Mouse (Mus musculus) hindbrain, embryonic 14.5 days (tissue): ENCODE measurements around the gene Grin2a. TPM values are rescaled to one million over a fixed set of nuclear protein-coding genes. Genes with fewer than 3 reads are reported as not detected.
A peak's percentile ranks its signal among the peaks of the same experiment; 100 is the strongest.

Source experiments
- ATAC-seq: fragments of 200-750 bp; cut with Nextera tagmentation; 2 replicates; pipeline ENCODE4 v1.8.0; 2017; ENCODE audit warnings: moderate number of reproducible peaks, mild to moderate bottlenecking, moderate TSS enrichment, moderate library complexity; ENCODE audit not compliant: low FRiP score
- DNase-seq: peaks from one replicate; pipeline ENCODE4 v3.0.0-alpha.2; 2015; ENCODE audit warnings: low spot score
- H3K27ac ChIP-seq: fragments of 300-500 bp; sonication (generic); 2 replicates; pipeline ENCODE4 v1.5.1; 2014; ENCODE audit warnings: mild to moderate bottlenecking, moderate library complexity
- H3K27me3 ChIP-seq: fragments of 300-500 bp; sonication (generic); 2 replicates; pipeline ENCODE4 v1.6.1; 2014; ENCODE audit warnings: mild to moderate bottlenecking, low read length, mixed read lengths; ENCODE audit not compliant: control insufficient read depth, insufficient read depth
- H3K36me3 ChIP-seq: fragments of 300-500 bp; sonication (generic); replicated peaks from 2 replicates; pipeline ENCODE4 v1.6.1; 2014; ENCODE audit not compliant: control insufficient read depth, insufficient read depth
- H3K4me1 ChIP-seq: fragments of 300-500 bp; sonication (generic); replicated peaks from 2 replicates; pipeline ENCODE4 v1.6.1; 2014; ENCODE audit warnings: antibody characterized with exemption, low read length, mixed read lengths; ENCODE audit not compliant: control insufficient read depth, insufficient read depth
- H3K4me2 ChIP-seq: fragments of 300-500 bp; sonication (generic); replicated peaks from 2 replicates; pipeline ENCODE4 v1.6.1; 2014; ENCODE audit warnings: mild to moderate bottlenecking, moderate library complexity
- H3K4me3 ChIP-seq: fragments of 300-500 bp; sonication (generic); replicated peaks from 2 replicates; pipeline ENCODE4 v1.5.1; 2014; ENCODE audit warnings: mild to moderate bottlenecking, low read length
- H3K9ac ChIP-seq: fragments of 300-500 bp; sonication (generic); 2 replicates; pipeline ENCODE4 v1.6.1; 2014
- H3K9me3 ChIP-seq: fragments of 300-500 bp; sonication (generic); 2 replicates; pipeline ENCODE4 v1.6.1; 2016; ENCODE audit warnings: low read length; ENCODE audit not compliant: control insufficient read depth
- WGBS: fragments of 180-500 bp; shearing (Covaris S2); extraction: QIAGEN DNeasy Blood & Tissue Kit; methylation state at CpG from one replicate; pipeline ENCODE4 v1.1.7; 2014; 5-methylcytosine and 5-hydroxymethylcytosine counted together
- polyA plus RNA-seq: library from polyadenylated mRNA; unstranded; fragments of >200 nt; fragmentation: Nextera tagmentation; extraction: Ambion mirVana; gene quantifications from 2 replicates; pipeline ENCODE4 v1.2.1, GENCODE M21; 2014

Grin2a gene
- polyA plus RNA-seq, 1 experiment from 2014 or later, result 6.9 TPM

GRCm38 (mm10) chr16:10001601-10002000, 6.2 kb upstream of the Grin2a start:
- H3K36me3 ChIP-seq, result no peaks in the 10 kb centered on the region
- no peak overlapping the region for H3K9ac ChIP-seq
- peaks cover 5% of the 10 kb centered on the region; the same call in 1 of the 2 replicates for H3K27me3 ChIP-seq
- no peak overlapping the region for H3K4me2 ChIP-seq
- H3K4me1 ChIP-seq, result no peaks in the 10 kb centered on the region
- no peak for ATAC-seq
- DNase-seq, result no peak
- H3K9me3 ChIP-seq, result no peaks in the 10 kb centered on the region
- H3K4me3 ChIP-seq, result no peak overlapping the region
- 22% methylated on average over 1 of the region's 1 CpGs for WGBS
- H3K27ac ChIP-seq, result no peak overlapping the region

DNA sequence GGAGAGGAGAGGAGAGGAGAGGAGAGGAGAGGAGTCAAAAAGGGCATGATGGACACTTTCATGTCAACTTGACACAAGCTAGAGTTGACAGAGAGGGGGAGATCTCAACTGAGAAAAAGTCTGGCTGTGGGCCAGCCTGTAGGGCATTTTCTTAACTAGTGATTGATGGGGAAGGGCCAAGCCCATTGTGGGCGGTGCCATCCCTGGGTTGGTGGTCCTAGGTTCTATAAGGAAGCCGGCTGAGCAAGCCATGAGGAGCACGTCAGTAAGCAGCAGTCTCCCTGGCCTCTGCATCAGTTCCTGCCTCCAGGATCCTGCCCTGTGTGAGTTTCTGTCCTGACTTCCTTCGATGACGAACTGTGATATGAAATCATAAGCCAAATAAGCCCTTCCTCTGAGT, 4.6 kb upstream of the Grin2a start:
- DNase-seq, result no peak

GRCm38 (mm10) chr16:9997931-9998330, 2.6 kb upstream of the Grin2a start:
- no peaks in the 10 kb centered on the region for H3K36me3 ChIP-seq
- H3K4me2 ChIP-seq, result no peak overlapping the region
- no peaks in the 10 kb centered on the region for H3K9me3 ChIP-seq
- DNase-seq (no peak), ATAC-seq (no peak)
- H3K4me3 ChIP-seq, result no peak overlapping the region
- no peak overlapping the region for H3K9ac ChIP-seq
- H3K4me1 ChIP-seq, result peaks cover 7% of the 10 kb centered on the region
- H3K27me3 ChIP-seq, result peaks cover 33% of the 10 kb centered on the region
- no peak overlapping the region for H3K27ac ChIP-seq

More for the DNA sequence above, 4.6 kb upstream of the Grin2a start:
- no peak overlapping the region for H3K27ac ChIP-seq
- H3K9ac ChIP-seq, result no peak overlapping the region
- no peaks in the 10 kb centered on the region for H3K4me1 ChIP-seq
- WGBS, result 66% methylated on average over 5 of the region's 5 CpGs
- ATAC-seq, result no peak
- peaks cover 20% of the 10 kb centered on the region for H3K27me3 ChIP-seq
- H3K9me3 ChIP-seq, result no peaks in the 10 kb centered on the region
- no peak overlapping the region for H3K4me3 ChIP-seq
- H3K36me3 ChIP-seq, result no peaks in the 10 kb centered on the region
- H3K4me2 ChIP-seq, result no peak overlapping the region

DNA sequence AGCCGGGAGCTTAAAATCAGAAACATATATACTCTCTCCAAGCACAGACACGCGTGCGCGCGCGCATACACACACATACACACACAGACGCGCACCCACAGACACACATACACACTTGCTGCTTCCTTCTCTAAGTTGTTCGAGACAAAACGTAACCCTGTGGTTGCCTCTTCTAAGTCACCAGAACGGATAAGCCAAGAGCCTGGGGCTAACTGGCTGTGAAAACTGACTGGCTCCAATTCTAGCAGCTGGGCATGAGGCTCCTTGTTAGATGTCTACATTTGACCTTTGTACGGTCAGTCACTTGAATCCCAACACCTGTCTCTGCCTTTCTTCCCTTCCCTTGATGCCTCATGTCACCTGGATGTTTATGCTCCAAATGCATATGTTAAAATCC, 452 bp upstream of the Grin2a start:
- peak overlapping the region; percentile 55 for H3K4me3 ChIP-seq
- 20% methylated on average over 13 of the region's 13 CpGs for whole genome bisulfite sequencing
- no peaks in the 10 kb centered on the region for H3K36me3 ChIP-seq
- H3K4me2 ChIP-seq, result peak overlapping the region; percentile 94
- H3K9ac ChIP-seq, result peak overlapping the region; percentile 71
- peak overlapping the region; percentile 74 for H3K27ac ChIP-seq
- ATAC-seq (no peak), DNase-seq (peak; percentile 39)
- H3K9me3 ChIP-seq, result no peaks in the 10 kb centered on the region
- H3K4me1 ChIP-seq, result peaks cover 14% of the 10 kb centered on the region
- peaks cover 53% of the 10 kb centered on the region for H3K27me3 ChIP-seq

DNA sequence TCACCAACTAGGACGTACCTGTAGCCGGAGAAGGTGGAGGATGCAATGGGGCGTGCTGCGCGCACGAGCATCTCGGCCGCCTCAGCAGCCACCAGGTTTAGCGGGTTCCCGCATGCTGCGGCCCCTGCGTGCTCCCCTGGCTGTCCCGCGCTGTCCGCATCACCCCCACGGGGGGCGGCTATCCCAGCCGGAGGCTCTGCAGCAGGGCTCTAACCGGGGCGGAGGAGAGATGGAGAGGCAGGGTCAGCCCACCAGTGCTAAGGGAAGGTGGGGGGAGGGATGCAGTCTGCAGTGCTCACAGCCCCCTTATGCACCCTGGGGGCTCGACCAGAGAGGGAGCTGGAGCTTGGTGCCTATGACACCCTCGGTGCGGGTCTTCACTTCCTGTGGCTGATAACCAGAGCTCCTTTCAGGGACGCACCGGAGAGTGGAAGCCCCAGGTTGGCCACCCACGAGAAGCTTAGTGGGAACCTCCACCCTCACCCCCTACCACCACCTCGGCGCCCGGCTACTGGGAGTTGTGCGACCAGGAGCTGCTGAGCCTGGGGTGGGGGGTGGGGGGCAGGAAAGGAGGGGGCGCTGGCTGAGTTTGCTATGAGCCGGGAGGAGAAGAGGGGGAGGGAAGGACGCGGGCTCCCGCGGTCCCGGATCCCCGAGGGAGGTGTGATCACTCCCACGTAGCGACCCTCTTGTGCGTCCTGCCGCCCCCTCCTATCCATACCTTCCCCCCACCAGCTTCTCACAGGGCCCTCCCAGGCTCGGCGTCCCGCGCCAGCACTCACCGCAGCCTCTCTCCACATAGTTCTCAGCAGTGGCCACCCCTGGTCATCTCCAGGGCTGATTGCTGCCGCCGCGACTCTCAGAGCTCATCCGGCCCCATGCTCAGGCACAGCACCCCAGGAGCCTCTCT, 1.1 kb downstream of the Grin2a start:
- Histone ChIP-seq H3K27ac (peak overlapping the region; percentile 74), H3K9ac (peak overlapping the region; percentile 71), H3K4me1 (peaks cover 14% of the 10 kb centered on the region), H3K27me3 (peaks cover 56% of the 10 kb centered on the region), H3K36me3 (no peaks in the 10 kb centered on the region), H3K4me2 (peak overlapping the region; percentile 94), H3K4me3 (peak overlapping the region; percentile 55), H3K9me3 (no peaks in the 10 kb centered on the region)
- WGBS, result under 1% methylated on average over 39 of the region's 51 CpGs
- DNase-seq, result no peak
- peak; percentile 61 for ATAC-seq

GRCm38 (mm10) chr16:9993255-9994040, 1.9 kb downstream of the Grin2a start:
- under 1% methylated on average over 39 of the region's 39 CpGs for WGBS
- peak; percentile 78 for ATAC-seq
- H3K4me3 ChIP-seq, result peak overlapping the region; percentile 55
- H3K9me3 ChIP-seq, result no peaks in the 10 kb centered on the region
- H3K4me2 ChIP-seq, result peak overlapping the region; percentile 94
- H3K27ac ChIP-seq, result peak overlapping the region; percentile 74
- H3K36me3 ChIP-seq, result no peaks in the 10 kb centered on the region
- H3K4me1 ChIP-seq, result peaks cover 14% of the 10 kb centered on the region
- peak overlapping the region; percentile 71 for H3K9ac ChIP-seq
- H3K27me3 ChIP-seq, result peaks cover 56% of the 10 kb centered on the region
- DNase-seq, result peak; percentile 81

DNA sequence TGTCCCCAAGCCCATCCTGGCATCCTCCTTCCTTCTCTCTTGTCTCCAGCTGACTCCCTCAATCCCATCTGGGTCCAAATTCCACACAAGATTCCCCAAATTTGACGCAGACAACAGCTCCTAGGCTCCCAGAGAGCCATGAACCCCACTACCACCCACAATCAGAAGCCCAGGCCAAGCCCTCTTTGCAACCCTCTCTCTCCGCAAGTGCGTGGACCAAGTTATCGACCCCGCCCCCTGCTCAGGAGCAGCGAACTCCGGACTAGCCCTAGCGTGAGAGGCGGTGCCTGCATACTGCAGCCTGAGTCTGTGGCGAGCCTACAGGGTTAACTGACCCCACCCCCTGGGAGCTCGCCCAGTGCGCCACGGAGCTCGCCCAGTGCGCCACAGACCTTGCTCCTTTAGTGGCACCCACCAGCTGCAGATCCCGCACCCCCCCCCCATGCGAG, 2.6 kb downstream of the Grin2a start:
- H3K4me3 ChIP-seq, result peak overlapping the region; percentile 55
- DNase-seq, result no peak
- no peak overlapping the region for H3K27ac ChIP-seq
- H3K36me3 ChIP-seq, result no peaks in the 10 kb centered on the region
- H3K4me1 ChIP-seq, result peaks cover 14% of the 10 kb centered on the region
- peak overlapping the region; percentile 94 for H3K4me2 ChIP-seq
- no peaks in the 10 kb centered on the region for H3K9me3 ChIP-seq
- no peak for ATAC-seq
- H3K9ac ChIP-seq, result peak overlapping the region; percentile 71
- peaks cover 56% of the 10 kb centered on the region for H3K27me3 ChIP-seq
- 2% methylated on average over 17 of the region's 17 CpGs for WGBS

DNA sequence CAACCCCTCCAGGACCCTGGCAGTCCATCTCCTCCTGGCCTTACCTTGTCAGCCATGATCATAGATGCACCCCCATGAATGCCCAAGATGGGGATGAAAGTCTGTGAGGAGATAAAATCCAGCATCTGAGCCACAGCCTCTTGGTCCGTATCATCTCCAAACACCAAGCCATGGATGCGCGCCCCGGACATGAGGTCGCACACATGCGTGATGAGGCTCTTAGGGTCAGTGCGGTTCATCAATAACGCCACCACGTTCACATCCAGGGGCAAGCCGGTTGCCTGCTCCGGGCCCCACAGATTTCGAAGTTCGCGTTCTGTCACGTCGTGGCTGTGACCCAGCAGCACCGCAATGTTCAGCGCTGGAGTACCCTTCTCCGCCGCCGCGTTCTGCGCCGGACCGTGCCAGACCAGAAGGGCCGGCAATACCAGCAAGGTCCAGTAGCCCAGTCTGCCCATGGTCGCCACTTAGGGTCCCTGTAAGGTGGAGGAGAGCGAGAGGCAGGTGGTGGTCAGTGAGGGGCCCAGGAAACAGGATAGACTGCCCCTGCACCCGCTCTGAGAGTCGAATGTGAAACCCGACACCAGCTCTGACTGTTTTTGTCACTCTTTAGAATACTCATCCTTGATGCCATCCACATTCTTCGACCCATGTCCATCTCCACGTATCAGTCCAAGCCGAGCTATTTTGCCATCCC, 3.1 kb downstream of the Grin2a start:
- WGBS, result 19% methylated on average over 34 of the region's 34 CpGs
- peak overlapping the region; percentile 94 for H3K4me2 ChIP-seq
- ATAC-seq (no peak), DNase-seq (no peak)
- peak overlapping the region; percentile 55 for H3K4me3 ChIP-seq
- no peak overlapping the region for H3K27ac ChIP-seq
- H3K36me3 ChIP-seq, result no peaks in the 10 kb centered on the region
- H3K27me3 ChIP-seq, result peaks cover 56% of the 10 kb centered on the region
- peak overlapping the region; percentile 71; the same call in 1 of the 2 replicates for H3K9ac ChIP-seq
- no peaks in the 10 kb centered on the region for H3K9me3 ChIP-seq
- H3K4me1 ChIP-seq, result peaks cover 14% of the 10 kb centered on the region

DNA sequence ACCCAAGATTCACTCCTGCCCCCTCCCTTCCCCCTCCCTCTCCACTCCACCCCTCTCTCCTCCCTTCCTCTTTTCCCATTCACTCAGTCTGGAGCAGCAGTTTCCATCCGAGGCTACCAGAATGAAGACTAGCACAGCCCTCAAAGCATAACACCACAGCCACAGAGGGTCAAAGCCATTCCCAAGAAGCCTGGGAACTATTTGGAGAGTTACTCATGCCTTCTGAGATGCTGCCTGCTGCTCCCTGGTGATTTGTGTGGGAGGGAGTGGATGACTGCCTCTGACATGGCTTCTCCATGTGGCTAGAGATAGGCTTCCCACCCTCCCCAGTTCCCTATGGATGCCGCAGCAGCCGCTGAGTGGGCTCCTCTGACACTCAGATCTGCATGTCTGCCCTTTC, 10.3 kb downstream of the Grin2a start:
- DNase-seq, result no peak
- no peak overlapping the region for H3K4me3 ChIP-seq
- no peak overlapping the region for H3K4me2 ChIP-seq
- no peaks in the 10 kb centered on the region for H3K27me3 ChIP-seq
- H3K36me3 ChIP-seq, result no peaks in the 10 kb centered on the region
- no peak overlapping the region for H3K9ac ChIP-seq
- no peaks in the 10 kb centered on the region for H3K9me3 ChIP-seq
- H3K27ac ChIP-seq, result no peak overlapping the region
- 62% methylated on average over 3 of the region's 3 CpGs for WGBS
- no peaks in the 10 kb centered on the region for H3K4me1 ChIP-seq
- no peak for ATAC-seq
